Mouse (Mus musculus): Measurements from ENCODE around the gene Trhr2.

DNA sequence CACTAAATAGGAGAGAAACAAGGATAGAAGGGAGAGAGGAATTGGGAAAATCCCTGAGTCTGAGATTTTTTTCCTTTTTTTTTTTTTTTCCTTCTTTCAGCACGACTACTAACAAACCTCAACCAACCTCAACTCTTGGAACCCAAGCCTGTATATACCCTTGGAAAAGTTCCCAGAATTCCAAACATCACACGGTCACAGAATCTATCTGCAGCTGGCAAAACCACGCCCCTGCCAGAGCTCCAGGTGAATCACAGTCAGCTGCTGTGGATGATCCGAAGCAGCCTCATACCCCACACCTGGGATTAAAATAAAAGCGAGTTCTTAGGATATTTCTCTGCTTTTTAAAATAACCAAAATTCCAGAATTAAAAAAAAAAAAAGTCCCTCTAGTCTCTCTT lies 18.2 kb downstream of the Trhr2 start:
- TF ChIP-seq POLR2A (IDR thresholded peaks at IDR 0.05; ENCODE audit: insufficient read depth, low read depth, low read length) (no peak), CTCF (IDR thresholded peaks at IDR 0.05) (no peak), EP300 (IDR thresholded peaks at IDR 0.05; ENCODE audit: insufficient read depth, low read depth, low read length) (no peak)
